Mouse (Mus musculus): ENCODE measurements at regions not wholly inside any gene's neighbourhood (a gene's known extent, or its start where the extent isn't known, plus 50 kb on each side); places are given as distances from the start of the nearest gene placed in this dataset.

DNA sequence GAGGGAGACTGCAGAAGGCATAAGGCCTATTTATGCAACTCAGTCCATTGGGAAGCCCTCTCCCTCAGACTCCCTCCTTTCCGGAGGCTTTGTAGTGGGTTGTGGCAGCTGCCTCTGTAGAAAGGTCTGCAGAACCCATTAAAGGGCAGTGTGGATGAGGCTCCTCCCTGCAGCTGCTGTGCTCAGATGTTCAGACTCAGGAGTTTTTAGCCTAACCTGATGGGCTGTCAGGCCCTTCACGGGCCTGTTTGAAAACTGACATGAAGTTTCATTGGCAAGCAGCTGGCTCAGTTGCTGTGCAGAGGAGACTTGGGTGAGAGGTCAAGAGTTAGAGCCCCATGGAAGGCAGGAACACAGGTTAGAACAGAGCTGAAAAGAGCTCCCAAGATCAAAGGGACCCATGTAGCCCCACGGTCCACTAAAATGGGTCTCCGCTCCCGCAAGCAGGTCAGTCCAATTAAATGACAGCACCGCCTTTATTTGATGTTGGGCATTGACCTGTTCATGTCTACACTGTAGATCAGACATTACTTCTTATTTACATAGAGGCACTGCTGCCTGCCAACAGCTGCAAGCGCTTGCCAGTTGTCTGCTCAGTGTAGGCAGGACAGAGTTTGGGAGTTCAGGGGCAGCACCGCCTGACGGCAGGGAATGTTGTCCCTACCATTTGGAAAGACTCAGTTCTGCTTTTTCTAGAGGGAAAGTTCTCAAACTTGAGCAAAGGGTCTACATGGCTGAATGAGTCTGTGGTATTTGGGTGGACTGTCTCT, 53.8 kb upstream of the Usp46 start:
- DNase-seq (ENCODE audit: low spot score), result no peak

DNA sequence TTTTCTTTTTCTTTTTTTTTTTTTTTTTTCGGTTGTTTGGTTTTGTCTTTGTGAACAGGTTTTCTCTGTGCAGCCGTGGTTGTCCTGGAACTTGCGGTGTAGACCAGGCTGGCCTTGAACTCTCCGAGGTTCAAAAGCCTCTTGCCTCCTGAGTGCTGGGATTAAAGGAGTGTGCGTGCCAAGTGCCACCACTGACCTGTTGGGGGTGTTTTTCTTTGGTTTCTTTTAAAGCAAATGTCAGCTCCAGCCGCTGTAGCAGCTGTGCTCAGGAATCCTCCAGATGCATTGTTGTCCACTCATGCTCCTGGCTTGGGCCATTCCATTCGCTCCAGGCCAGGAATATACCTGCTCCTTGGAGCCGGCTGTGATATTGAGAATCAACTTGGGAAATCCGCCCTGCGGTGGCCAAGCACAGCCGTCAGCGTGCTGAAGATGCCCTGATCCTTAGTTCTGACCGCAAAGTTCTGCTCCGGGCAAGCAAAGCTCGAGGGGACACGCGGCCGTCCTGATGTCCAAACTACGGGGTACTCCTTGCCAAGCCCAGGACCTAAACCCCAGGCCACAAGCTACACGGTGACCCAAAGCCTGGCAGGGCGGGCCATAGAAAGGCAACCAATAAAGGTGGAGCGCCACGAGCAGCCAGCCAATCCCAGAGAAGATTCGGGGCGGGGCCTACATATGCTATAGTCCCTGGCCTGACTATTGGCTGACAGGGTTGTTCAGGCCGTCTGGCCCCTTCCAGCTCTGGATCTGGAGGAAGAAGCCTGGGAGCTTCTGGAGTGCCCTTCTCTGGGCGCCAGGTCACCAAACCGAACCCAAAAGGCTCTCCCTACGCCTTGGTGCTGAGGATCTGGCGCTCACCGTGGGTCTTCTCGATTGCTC, 58.0 kb upstream of the Usp46 start:
- DNase-seq (ENCODE audit: low spot score), result peak; percentile 29

DNA sequence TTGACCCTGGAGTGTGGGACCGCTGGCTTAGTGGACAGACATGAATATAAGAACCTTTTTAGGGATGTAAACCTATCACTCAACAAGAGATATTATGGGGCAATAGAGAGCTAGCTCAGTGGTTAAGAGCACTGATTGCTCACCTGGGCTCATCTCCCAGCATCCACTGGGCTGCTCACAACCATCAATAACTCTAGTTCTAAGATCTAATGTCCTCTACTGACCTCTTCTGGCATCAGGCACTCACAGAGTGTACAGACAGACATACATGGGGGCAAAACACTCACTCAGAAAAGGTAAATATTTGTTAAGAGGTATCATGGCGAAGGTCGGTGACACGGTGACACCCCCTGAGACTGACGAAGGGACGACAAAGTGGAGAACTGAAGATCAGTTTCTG, 59.3 kb upstream of the Usp46 start:
- no peak for DNase-seq (ENCODE audit: low spot score)

DNA sequence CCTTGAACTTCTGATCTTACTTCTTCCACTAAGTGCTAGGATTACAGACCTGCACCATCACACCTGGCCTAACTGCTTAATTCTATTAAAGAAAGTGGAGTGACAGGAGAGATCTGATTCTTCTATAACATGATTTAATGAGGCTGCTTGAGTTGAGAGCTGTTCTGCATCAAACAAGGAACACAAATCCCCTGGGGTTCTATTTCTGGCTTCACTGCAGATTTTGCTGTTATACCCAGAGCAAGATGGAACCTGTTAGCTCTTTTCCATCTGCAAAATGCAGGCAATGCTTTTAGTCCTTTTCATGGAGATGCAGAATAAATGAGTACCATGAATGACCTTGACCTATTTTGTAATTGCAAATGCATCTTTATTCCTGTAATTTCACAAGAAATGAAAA, 61.4 kb upstream of the Usp46 start:
- no peak for DNase-seq (ENCODE audit: low spot score)

GRCm38 (mm10) chr5:74132671-74133070, 62.4 kb upstream of the Rasl11b start:
- DNase-seq (ENCODE audit: low spot score), result no peak

GRCm38 (mm10) chr5:74136377-74136776, 58.7 kb upstream of the Rasl11b start:
- no peak for DNase-seq (ENCODE audit: low spot score)

DNA sequence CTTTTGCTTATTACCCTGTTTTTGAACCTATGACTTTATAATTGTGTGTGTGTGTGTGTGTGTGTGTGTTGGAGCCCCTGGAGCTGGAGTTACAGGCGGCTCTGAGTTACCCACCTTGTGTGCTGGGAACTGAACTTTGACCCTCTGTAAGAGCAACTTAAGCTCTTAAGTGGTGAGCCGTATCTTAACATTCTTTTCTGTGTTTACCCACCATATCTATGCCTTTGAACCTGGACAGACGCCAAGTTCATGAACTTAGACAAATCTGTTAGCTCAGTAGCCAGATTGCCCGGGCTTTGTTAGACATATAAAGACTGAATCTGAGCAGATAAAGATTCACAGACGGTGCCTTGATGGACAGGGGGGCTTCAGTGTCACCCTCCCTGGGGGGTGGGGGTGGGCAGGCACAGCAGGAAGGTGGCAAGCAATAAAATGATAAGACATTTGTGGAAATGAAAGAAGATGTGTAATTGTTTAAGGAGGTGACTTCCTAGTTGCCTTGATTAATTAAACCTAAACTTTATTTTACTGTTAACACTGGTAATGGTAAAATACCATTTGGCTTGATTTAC, 58.1 kb upstream of the Rasl11b start:
- no peak for DNase-seq (ENCODE audit: low spot score)

GRCm38 (mm10) chr5:74143994-74144393, 51.1 kb upstream of the Rasl11b start:
- DNase-seq (ENCODE audit: low spot score), result no peak

DNA sequence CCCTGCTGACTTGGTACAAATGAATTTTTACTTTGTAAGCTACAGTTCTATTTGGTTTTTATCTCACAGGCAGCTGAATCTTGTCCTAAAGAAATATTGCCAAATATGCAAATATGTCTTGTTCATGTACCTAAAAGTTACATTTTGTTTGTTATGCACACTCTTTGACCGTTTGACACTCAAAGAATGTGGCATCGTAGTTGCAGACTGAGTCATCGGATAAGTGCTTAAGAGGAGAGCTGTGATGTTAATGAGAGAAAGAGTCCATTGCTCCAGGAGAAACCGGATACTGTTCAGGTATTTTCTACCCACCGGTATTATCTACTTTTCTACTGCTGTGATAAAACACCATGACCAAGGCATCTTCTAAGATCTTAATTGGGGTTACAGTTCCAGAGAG, 50.3 kb upstream of the Rasl11b start:
- DNase-seq (ENCODE audit: low spot score), result no peak

Data from ovary, postnatal 14 days (tissue).